Mouse (Mus musculus): ENCODE measurements around the gene Dcpp1.
"Not testable (repeated sequence)": the region's sequence is repeated elsewhere in the genome, so short reads cannot be mapped to it uniquely, and the experiment has no call there.

Gene Dcpp1

DNA sequence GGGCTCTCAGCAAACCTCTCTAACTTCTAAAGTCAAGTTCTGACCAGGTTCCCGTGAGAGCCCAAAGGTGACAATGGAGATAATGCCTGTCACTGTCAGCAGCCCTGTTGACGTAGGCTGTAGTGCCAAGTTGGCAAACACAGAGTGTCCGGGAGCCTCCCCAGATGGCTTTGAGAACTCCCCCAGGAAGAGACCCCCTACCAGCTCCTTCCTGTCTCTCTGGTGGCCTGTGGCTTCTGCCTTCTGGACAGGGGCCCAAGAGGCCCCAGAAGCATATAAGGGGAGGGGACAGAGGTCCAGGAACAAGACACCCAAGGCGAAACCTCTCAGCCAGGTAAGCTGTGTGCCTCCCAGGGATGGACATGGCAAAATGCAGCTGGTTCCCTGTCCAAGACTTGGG, at the start of gene Dcpp1, which contains the start of gene Dcpp2:
Gene Dcpp1, plus strand, starts transcription at position 301 of the 400 bp plus-strand sequence.
Gene Dcpp2, plus strand, starts transcription at position 305 of the 400 bp plus-strand sequence.
- ATAC-seq (ENCODE audit: insufficient number of reproducible peaks, low FRiP score, low TSS enrichment): not testable (repeated sequence)

DNA sequence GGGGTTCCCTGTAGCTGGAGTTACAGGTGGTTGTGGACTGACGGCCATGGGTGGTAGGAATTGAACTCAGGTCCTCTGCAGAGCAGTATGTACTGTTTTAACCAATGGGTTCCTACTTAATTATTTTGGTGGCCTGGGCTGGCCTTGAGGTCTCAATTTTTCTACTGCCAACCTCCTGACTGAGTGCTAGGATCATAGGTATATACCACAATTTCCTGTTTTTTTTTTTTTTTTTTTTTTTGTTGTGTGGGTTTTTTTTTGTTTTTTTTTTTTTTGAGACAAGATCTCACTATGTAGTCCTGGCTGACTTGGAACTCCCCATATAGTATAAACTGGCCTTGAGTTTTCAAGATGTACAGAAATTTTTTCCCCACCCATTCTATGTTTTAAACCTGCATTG, 49.5 kb upstream of the Dcpp1 start:
- ATAC-seq (ENCODE audit: insufficient number of reproducible peaks, low FRiP score, low TSS enrichment): no peak

DNA sequence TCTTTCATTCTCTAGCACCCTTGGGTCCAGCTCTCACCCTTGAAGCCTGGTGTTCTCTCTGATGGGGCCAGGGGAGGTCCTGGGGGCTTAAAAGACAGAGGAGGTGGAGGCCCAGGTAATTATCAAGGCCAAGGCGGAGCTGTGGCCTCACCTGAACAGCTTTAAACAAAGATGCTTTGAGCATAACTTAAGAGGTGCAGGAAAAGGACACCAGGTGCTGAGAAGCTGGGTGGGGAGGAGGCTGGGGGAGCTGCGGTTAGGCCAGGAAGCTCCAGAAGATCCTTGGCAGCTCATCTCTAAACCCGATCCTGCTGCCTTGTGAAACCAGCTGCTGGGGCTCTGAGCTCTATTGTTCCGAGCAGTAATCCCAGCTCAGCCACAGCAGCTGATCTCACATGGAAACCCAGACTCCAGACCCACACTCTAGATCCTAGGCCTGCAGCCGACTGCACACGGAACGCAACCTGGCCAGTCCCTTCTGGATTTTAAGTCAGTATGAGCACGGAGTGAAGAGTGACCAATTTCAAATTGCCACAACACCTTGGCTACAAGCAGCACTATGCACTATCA, 44.6 kb upstream of the Dcpp1 start, which contains the start of gene Prss33:
Gene Prss33, minus strand, starts transcription at position 51 of the 570 bp plus-strand sequence.
- no peak for ATAC-seq (ENCODE audit: insufficient number of reproducible peaks, low FRiP score, low TSS enrichment)

DNA sequence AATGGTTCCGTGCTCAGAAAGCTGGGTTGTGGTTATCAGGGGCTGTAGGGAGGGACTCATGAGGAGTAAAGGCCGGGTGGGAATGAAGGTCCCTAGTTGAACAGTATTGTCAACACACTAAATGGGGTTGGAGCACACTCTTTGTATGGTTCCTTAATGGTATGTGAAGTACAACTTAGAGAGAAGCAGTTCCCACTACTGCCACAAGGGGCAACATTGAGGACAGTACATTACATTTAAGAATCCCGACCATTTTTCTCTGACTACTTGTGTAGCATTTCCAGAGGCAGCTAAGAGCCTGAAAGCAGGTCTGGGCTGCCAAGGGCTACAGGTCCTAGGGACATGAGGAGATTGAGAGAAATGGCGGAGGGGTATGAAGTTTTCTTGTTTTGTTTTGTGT, 39.5 kb upstream of the Dcpp1 start:
- ATAC-seq (ENCODE audit: insufficient number of reproducible peaks, low FRiP score, low TSS enrichment): no peak

DNA sequence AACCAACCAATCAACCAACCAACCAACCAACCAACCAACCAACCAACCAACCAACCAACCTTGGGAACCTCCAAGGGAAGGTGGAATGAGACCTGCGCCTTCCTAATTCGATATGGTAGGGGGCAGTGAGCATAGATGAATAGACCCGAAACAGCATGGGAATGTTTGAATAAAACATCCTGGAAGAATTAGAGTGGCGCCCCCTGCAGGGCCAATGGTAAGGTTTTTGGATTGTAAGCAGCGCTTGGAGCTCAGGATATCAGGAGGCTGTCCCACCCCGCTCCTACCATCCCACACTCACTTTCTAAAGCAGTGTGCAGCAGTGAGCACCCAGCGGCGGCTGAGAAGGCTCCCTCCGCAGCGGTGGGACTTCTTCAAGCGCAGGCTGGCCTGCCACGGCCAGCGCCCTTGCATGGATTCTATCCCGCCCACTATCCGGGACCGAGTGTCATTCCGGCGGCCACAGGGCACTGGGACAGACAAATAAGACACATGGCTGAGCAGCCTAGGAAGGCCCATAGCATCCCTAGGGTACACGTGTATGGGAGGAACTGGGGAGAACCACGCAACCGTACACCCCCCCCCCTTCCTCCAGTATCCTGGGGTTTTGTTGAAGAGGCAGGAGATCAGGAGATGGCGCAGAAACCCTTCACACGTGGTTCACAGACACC, 37.4 kb upstream of the Dcpp1 start:
- ATAC-seq (ENCODE audit: insufficient number of reproducible peaks, low FRiP score, low TSS enrichment): no peak; the same call in 1 of the 2 replicates

DNA sequence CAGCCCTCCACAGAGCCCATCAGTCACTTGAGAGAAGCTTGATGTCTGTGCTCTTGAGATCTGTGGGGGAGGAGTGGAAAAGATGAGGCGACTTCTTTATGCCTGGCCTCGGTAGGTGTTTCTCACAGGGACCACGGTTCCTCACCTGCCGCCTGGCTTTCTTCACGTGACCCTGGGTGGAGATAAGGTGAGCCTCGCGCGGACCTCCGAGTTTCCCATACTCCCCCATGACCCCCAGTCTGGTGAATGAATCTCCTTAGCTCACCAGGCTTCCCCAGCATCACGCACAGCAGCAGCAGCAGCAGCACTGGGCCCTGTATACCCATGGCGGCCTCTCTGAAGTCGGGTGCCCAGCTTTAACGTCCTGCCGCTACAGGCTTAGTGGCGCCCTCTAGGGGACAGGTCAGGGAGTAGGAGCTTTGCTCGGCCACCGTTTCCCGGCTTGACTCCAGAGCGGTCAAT, 36.8 kb upstream of the Dcpp1 start, which contains the start of the genes Prss32 and Prss41:
Gene Prss32, plus strand, starts transcription at position 44 of the 462 bp plus-strand sequence.
Gene Prss41, minus strand, starts transcription at position 361 of the 462 bp plus-strand sequence.
- no peak for ATAC-seq (ENCODE audit: insufficient number of reproducible peaks, low FRiP score, low TSS enrichment)

DNA sequence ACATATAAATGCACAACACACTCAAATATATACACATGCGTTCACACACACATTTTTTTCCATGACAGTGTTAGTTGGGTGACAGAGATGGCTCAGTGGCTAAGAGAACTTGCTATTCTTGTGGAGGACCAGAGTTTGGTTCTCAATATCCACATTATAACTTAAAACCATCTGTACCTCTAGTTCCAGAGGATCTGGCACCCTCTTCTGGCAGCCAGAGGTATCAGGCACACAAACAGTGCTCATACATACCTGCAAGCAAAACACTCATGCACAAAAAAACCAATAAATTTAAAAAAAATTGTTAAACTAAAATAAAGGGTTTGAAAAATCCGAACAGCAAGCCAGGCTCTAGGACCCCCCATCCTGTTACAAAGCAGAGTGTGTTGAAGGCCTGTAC, 30.6 kb upstream of the Dcpp1 start:
- no peak for ATAC-seq (ENCODE audit: insufficient number of reproducible peaks, low FRiP score, low TSS enrichment)

DNA sequence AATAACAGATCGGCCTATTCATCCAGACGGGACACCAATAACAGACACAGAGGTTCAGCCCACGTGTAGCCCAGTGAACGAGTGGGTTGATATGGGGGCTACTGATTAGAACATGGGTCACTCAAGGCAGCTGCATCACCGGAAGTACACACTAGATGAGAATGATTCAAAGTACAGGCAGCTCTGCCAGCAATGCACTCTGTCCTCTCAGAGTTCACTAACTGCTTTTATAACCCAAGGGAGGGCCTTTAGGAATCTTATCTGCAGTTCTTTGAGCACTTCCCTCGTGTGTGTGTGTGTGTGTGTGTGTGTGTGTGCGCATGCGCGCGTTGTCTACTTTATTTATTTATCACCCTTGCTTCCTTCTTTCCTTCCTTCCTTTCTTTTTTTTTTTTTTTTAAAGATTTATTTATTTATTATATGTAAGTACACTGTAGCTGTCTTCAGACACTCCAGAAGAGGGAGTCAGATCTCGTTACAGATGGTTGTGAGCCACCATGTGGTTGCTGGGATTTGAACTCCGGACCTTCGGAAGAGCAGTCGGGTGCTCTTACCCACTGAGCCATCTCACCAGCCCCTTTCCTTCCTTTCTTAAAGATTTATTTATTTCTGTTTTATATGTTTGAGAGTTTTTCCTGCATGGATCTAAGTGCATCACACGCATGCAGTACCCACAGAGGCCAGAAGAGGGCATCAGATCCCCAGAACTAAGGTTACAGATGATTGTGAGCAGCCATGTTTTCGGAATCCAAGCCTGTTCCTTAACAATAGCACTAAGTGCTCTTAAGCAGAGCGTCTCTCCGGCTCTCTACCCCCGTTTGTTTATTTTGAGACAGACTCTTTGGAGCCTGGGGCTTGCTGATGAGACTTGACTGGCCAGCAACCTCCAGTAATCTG, 29.6 kb upstream of the Dcpp1 start:
- ATAC-seq (ENCODE audit: insufficient number of reproducible peaks, low FRiP score, low TSS enrichment): no peak

DNA sequence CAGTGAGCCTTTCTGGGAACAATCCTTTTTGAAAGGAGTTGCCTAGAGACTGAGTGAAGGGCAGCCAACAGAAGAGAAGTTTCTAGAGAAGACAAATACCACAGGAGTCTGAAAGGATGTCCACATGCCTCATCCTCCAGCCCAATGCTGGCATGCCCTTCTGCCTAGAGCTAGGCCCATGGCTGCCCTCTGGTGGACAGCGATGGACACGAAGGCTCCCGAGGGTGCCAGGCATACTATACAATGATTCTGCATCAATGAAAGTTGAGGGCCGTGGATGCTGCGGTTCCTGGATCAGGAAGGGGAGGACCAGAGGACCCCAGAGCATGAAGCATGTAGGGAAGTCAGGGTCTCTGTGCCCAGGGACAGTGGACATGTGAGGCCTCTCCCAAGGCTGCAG, 27.4 kb upstream of the Dcpp1 start:
- ATAC-seq (ENCODE audit: insufficient number of reproducible peaks, low FRiP score, low TSS enrichment): no peak

DNA sequence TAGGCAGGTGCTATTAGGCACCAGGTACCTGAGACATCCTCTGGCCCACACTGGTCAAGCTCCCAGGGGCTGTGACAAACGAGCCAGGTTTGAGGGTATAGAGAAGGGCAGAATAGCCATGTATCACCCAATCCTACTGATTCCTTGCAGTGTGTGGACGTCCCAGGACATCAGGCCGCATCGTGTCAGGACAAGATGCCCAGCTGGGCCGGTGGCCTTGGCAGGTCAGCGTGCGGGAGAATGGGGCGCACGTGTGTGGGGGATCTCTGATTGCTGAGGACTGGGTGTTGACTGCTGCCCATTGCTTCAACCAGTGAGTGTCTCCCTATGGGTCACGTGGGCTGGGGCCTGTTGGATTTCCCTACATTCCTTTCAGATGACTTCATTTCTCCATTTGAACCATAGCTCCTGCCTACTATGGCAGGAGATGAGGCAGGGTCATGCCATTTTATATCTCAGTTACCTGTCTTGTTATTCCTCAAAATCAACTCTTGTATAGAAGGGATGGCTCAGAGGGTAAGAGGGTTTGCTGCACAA, 26.4 kb upstream of the Dcpp1 start:
- no peak for ATAC-seq (ENCODE audit: insufficient number of reproducible peaks, low FRiP score, low TSS enrichment)

DNA sequence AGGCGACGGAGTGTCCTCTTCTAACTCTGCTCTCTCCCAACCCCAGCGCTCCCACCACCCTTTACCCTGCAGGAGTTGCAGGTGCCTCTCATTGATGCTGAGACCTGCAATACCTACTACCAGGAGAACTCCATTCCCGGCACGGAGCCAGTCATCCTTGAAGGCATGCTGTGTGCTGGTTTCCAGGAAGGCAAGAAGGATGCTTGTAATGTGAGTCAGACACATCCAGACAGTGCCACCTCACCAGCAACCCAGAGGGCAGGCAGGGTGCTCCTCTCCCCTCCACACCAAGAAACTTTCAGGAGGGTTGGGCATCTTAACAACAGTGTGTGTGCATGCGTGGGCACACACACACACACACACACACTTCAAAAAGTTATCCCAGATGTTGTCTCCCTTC, 23.5 kb upstream of the Dcpp1 start:
- no peak for ATAC-seq (ENCODE audit: insufficient number of reproducible peaks, low FRiP score, low TSS enrichment)

DNA sequence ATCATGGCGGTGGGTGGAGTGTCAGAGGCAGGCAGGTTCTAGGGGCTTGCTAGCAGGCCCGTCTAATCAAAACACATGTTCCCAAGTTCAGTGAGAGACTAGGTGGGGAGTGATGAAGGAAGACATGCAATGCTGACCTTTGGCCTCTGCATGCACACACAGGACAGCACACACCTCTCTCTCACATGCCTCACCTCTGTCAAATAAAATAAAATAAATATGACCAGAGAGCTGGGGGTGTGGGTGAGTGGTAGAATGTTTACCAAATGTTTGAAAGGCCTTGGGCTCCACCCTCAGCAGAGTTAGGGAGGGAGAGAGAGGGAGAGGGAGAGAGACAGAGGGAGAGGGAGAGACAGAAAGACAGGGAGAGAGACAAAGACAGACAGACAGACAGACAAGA, 22.8 kb upstream of the Dcpp1 start:
- ATAC-seq (ENCODE audit: insufficient number of reproducible peaks, low FRiP score, low TSS enrichment): no peak

DNA sequence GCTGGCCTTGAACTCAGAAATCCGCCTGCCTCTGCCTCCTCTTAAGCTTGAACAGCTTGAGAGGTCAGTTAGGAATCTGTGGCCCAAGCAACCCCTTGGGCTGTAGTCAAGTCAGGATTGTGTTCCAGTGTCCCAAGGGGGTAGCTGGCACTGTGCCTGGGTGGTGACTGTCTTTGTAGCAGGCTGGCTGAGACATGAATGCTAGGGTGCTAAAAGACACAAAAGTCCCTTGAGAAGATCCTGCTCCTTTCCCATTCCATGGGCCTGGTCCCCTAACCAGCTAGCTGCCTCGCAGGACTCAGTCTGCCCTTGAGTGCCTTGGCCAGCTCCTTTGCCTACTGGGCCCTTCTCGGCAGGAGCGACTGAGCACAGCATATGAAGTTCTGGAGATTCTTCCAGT, 17.8 kb upstream of the Dcpp1 start:
- ATAC-seq (ENCODE audit: insufficient number of reproducible peaks, low FRiP score, low TSS enrichment): no peak

DNA sequence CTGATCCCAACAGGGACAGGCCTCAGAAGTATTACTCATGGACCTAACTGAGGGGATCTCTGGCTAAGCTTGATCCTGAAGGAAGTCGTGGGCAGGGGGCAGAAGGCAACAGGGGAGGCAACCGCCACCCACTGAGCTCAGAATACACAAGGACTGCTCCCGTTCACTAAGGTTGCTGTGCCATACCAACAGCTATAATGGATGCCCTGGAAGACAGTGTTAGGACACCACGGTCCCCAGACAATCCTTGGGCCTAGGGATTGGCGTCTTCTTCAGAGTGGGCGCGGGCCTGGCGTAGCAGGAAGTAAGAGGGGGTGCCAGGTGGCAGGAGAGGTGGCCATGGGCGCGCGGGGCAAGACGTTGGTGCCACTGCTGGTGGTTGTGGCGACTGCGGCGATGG, 12.9 kb upstream of the Dcpp1 start, which contains the start of gene Prss21:
Gene Prss21, plus strand, starts transcription at position 301 of the 400 bp plus-strand sequence.
- ATAC-seq (ENCODE audit: insufficient number of reproducible peaks, low FRiP score, low TSS enrichment): no peak

DNA sequence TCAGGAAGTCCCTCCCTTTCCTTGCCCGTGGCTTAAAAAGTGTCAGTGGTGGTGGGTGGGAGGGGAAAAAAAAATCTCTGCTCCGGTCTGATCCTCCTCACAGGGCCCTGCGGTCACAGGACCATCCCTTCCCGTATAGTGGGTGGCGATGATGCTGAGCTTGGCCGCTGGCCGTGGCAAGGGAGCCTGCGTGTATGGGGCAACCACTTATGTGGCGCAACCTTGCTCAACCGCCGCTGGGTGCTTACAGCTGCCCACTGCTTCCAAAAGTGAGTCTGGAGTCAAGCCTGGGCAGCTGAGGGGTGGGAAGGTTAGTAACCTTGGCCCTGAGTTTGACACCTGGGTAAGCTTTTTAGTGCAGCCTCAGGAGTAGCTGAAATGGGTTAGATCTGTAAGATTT, 12.2 kb upstream of the Dcpp1 start:
- ATAC-seq (ENCODE audit: insufficient number of reproducible peaks, low FRiP score, low TSS enrichment): no peak

DNA sequence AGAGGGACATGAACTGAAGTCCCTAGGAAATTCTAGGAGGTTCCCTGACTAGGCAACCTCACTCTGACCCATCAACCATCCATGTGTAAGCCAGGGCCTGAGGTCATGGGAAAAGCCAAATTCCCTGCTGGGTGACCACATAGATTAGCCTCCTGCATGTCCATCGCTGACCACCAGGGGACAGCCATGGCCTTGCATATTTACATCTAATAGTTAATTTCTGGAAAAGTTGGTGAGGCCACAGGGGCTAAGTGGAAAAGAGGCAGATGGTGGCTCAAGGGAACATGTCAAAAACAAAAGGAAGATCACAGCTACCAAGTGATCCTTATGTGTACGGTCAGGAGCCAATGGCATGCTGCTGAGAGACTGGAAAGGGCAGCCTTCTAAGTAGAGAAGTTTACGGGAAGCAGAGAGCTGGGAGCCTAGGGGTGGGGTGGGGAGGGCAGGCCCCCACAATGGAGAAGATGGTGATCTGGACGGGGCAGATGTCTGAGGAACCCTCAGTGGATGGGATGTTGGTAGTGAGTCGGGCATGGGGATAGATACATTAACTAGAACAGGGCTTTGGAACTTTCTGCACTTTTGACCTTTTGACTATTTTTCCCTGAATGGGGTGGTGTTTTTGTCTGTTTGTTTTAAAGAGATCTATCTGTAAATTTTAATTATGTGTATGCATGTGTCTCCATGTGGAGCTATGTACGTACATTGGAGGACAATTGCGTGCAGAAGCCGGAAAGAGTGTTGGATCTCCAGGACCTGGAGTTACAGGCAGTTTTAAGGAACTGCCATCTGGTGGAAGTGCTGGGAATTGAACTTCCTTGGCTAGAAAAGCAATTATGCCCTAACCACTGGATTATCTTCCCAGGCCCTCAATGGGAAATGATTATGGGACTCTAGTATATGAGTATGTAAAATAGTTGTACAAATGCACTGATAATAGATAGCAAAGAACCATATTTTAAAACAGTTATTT, 6.5 kb upstream of the Dcpp1 start:
- ATAC-seq (ENCODE audit: insufficient number of reproducible peaks, low FRiP score, low TSS enrichment): no peak

DNA sequence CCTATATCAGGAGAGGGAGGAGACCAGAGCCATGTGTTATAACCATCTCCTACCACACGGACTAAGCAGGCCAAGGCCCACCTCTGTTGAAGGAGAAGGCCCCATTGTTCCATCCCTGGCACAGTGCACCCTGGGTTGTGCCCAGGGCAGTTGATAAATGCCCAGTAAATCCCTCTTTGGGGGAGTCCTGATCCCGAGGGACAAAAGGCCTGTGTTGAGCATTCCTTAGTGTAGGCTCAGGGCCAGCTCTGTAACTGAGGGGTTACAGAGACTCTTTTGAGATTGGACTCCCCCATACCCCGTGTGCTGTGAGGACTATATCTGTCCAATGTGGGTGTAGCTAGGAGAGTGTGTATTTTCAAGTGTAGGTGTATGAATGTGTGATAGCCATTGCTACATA, 3.9 kb upstream of the Dcpp1 start:
- no peak for ATAC-seq (ENCODE audit: insufficient number of reproducible peaks, low FRiP score, low TSS enrichment)

DNA sequence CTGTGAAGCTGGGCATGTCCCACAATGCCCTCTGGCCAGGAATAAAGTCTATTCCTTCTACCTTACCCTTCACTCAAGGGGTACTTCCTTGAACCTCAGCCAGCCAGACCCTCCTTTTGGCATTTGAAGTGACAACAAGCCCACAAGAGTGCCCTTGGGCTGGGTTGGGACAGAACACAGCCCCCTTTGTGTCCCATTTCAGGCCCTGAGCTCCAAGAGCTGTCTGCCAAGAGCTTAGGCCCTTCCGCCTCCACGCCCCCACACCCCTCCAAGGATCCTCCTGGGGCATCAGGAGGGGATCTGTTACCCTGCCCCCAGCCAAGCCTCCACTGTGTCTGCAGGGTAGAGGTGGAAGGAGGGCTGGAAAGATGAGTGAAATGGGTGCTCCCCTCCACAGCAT, 3.5 kb upstream of the Dcpp1 start:
- ATAC-seq (ENCODE audit: insufficient number of reproducible peaks, low FRiP score, low TSS enrichment): no peak

DNA sequence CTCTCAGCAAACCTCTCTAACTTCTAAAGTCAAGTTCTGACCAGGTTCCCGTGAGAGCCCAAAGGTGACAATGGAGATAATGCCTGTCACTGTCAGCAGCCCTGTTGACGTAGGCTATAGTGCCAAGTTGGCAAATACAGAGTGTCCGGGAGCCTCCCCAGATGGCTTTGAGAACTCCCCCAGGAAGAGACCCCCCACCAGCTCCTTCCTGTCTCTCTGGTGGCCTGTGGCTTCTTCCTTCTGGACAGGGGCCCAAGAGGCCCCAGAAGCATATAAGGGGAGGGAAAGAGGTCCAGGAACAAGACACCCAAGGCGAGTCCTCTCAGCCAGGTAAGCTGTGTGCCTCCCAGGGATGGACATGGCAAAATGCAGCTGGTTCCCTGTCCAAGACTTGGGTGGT, 36.5 kb downstream of the Dcpp1 start, which contains the start of gene Dcpp3:
Gene Dcpp3, plus strand, starts transcription at position 301 of the 400 bp plus-strand sequence.
- ATAC-seq (ENCODE audit: insufficient number of reproducible peaks, low FRiP score, low TSS enrichment): not testable (repeated sequence)
